Mouse (Mus musculus) megakaryocyte, embryonic 14.5 days (primary cell): ENCODE measurements at regions not wholly inside any gene's neighbourhood (a gene's known extent, or its start where the extent isn't known, plus 50 kb on each side); places are given as distances from the start of the nearest gene placed in this dataset.

ENCODE experiments used
- FLI1 ChIP-seq: IDR thresholded peaks from 2 replicates; pipeline ENCODE4 v1.6.1; 2012; ENCODE audit warnings: low read length, inconsistent platforms, mixed read lengths
- GATA1 ChIP-seq: IDR thresholded peaks from 3 replicates; pipeline ENCODE4 v1.6.1; 2012; ENCODE audit warnings: mixed read lengths, low read length, inconsistent platforms, borderline replicate concordance

DNA sequence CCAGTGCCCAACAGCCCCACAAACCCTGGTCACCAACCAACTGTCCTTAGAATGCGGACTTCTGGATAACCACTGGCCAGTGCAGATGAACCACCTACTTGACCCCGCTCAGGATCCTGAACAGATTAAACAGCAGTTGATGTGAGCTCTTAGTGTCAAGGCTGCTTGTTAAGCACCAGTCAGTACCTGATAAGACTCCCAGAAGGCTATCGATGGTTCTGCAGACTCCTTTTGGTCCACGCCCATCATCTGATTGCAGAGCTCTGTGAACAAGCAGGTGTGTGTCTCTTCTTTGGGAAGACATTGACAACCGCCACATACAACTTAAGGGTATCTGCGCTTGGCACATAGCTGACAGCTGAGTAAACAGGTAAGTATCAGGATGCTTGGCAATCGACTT, 348.0 kb downstream of the Sox9 start:
- TF ChIP-seq FLI1 = no peak
- TF ChIP-seq GATA1 = no peak
